Mouse (Mus musculus): ENCODE results near the gene Gcnt3.

The Gcnt3 gene

DNA sequence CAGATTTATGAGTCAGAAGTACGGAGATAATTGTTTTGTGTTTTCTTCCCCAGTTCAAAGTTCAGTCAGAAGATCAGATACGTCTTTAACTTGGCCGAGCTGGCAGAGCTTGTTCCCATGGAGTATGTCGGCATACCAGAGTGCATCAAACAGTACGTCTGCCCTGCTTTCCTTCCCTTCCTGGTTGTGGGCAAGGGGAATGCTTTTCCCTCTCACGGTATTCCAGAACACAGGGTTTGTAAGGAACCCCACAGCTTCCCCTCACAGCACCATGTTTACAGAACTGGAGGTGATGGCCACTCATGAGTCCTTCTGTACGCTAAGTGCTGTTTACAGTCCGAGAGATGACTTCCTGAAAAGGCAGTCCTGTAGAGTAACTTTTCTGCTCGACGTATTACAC is 34.4 kb downstream of the Gcnt3 start:
- DNase-seq (ENCODE audit: low read depth) = no peak

DNA sequence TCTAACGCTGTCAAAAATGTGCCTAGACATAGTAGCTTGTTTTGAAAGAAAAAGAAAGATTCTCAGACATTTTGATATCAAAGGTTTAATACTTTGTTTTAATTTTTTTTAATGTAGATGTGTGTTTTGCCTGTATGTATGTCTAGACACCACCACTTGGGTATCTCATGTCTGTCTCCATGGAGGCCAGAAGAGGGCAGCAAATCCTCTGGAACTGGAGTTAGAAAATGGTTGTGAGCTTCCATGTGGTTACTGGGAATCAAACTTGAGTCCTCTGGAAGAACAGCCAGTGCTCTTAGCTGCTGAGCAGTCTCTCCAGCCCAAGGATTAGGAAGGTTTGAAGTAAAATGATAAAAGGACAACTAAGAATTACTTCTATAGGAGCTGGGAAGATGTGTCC is 38.6 kb downstream of the Gcnt3 start:
- no peak for DNase-seq (ENCODE audit: low read depth)

DNA sequence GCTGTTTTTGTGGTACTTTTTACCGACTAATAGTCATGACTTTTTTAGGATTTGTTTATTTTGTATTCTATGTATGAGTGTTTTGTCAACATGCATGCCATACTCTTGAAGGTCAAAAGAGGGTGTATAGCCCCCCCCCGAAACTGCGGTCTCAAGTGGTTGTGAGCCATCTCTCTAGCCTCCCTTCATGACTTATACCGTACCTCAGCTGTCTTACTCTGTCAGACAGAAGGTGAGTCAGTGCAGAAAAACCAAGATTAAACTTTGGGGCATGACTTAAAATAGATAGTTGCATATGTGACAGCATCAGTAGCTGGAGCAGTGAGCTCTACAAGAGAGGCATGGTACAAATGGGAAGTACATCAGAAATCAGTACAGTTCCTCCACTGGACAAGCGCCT is 43.3 kb downstream of the Gcnt3 start:
- DNase-seq (ENCODE audit: low read depth) = no peak

DNA sequence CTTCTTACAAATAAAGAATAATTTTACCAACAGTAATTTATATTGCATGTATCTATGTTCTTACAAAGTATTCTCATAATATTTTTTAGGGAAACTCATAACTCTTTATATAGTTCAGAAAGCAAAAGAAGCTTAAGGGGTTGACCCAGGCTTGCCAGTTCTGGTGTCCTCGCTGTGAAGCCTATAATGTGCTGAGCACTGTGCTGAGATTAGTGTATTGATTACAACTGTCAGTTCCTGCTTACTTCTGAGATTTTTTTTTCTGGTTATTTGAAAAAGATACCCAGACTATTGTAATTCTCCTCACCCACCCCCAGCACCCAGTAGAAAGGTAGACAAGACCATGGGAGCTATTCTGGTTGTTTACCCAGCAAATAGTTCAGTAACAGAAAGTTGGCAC is 44.4 kb downstream of the Gcnt3 start:
- no peak for DNase-seq (ENCODE audit: low read depth)

DNA sequence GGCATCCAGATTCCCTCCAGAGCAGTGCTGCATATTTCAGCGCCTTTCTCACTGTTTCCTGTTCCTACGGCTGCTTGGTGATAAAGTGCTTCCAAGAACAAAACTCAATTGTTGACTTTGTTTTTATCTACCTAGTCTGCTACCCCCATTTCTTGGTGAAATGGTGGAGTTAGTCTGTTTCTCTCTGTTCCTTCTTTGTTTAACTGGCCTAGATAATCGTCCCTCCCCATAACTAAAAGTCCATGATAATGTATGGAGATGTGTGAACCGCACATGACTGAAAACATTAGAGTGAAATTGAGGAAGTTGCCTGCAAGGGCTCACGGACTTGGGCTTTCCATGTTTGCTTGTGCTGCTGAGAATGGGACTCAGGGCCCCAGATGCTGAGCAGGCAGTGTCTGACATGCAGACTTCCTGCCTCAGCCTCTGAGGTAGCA is 45.0 kb downstream of the Gcnt3 start:
- DNase-seq (ENCODE audit: low read depth) = no peak

DNA sequence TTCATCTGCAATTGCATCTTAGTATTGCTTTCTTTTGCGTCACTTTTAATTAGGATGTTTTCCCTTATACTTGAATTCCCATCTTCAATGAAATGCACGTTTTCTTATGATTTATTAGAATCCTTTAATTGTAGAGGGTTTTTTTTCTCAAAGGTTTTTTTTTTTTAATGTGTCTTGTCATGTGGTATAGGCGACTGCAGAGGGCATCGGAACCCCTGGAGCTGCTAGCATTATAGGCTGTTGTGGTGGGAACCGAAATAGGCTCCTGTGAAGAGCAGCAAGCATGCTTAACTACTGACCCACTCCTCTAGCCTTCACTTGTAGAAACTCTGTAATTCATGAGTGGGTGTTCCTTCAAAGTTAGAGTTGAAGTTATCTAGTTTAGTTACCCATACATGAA is 47.5 kb downstream of the Gcnt3 start:
- no peak for DNase-seq (ENCODE audit: low read depth)

DNA sequence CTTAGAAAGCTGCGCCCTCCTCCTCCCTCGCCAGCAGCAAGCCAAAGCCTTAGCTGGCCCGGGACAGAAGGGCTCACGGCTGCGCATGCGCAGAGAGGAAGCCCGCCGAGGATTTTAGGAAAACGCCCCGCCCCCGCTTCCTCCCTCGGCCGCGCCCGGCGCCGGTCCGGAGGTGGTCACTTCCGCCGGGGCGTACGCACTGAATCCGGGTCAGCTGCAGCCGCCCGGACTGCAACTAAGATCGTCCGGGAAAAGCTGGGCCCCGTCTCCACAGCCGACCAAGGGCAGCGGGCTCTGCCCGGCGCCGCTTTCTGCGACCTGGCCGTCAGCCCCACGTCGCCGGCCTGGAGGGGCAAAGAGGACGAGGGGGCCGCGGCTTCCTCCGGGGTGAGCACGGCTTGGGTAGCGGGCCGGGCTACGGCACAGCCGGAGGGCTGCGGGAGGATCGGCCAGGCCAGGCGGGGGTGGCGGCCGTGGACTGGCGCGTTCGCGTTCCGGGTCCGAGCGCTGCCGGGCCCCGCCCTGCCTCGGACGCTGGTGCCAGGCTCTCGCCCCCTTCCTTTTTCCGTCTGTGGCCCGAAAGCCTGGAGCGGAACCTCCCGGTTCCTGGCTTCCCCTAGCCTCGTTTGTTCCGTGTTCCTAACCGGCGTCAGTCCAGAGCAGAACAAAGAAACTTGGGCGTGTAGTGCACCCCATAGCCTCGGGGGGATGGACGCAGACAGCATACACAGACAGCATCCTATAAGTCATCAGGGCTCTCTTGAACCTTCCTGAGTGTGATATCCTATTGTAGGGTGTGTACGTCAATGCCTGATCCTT is 48.4 kb downstream of the Gcnt3 start, which contains the start of gene Bnip2:
Gene Bnip2 (plus strand): TSS at position 164 of the 819 bp plus-strand sequence.
- peak; percentile 86 for DNase-seq (ENCODE audit: low read depth)

DNA sequence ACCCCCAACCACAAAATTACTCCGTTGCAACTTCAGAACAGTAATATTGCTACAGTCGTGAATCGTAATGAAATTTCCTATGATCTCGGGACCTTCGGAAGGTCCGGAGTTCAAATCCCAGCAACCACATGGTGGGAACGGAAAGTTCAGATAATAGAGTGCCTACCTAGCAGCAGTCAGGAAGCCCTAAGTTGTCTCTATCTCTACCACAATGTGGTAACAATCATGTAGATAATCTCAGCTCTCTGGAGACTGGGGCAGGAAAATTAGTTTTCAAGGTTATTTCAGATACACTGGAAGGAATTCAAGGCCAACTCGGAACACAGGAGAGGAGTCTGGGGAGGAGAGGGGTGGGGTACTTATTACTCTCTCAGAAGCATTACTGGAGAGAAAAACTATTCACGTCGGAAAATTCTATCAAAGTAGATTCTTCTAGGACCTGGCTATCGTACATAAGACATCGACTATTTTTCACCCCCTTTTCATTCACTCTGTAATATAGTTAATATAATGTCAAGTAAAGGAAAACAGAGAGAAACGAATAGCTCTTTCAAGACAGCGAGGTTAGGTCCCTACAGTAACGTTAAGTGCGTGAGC is 49.1 kb downstream of the Gcnt3 start:
- DNase-seq (ENCODE audit: low read depth) = no peak

DNA sequence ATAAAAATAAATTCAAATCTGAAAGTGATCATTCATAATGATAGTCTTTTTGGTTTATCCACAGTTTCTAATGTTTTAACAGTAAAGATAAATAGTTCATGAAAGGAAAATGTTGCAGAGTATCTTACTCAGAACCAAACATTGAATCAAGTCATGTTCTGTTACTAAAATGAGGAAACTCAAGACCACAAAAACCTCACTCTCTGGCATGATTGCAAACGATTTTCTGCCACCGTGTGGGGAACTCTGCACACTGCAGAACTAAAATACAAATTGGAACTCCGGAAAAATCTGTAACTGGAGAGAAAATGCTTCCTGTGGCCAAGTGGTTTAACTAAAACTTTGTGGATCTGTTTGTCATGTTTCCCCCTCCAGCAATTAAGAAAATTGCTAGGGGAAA is 50.3 kb downstream of the Gcnt3 start:
- DNase-seq (ENCODE audit: low read depth) = no peak

DNA sequence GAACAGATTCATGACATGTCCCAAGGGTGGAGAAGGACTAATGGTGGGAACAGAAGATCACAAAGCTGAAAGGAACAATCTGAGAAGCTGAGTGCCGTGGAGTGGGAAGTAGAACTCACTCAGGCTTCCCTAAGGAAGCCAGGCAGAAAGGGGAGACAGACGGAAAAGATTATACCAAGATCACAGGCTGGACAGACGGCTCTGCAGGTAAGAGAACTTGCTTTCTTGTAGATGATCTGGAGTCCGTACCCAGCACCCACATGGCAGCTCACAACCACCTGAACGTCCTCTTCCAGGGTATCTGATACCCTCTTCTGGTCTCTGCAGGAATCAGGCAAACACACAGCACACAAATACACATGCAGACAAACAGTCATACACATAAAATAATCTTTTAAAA is 51.3 kb downstream of the Gcnt3 start:
- no peak for DNase-seq (ENCODE audit: low read depth)

DNA sequence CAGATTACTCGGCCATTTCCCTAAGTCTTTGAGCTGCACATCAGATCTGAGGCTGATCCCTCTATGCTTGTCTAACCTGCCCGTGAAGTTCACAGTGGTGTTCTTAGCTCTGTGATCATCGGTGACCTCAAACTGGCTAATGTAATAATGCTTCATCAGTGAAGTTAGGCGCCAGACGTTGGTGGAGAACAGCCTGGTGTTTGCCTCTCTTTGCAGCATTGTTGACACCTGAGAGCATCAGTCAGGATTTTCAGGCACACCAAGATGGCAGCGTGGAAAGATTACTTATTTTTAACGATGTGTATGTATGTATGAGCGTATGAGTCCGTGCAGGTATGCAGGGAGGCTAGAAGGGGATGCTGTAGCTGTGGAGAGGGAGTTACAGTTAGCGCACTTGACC is 51.8 kb downstream of the Gcnt3 start:
- DNase-seq (ENCODE audit: low read depth) = no peak

DNA sequence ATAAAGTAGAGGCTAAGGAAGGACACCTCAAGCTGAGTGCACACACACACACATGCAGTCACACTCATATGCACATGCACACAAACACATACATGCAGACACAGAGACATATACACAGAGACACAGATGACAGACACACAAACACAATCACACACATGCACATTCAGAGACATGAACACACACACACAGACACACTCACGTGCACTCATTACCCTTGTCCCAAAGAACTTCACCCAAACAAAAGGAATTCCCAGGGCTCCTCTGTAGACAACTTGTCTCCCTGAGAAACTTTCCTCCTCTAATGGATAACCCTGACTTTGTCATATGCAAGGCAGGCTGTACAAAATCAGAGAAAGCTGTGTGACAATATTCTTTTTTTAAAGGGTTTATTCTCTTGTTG is 52.4 kb downstream of the Gcnt3 start:
- no peak for DNase-seq (ENCODE audit: low read depth)

Data from c-Kit-positive CD71-positive TER-119-negative erythroid progenitor cells, embryonic 14.5 days (primary cell).